Mouse (Mus musculus) heart, adult 2 months (tissue): Measurements from ENCODE around the gene Ccnk. TPM values are rescaled to one million over a fixed set of nuclear protein-coding genes. Genes with fewer than 3 reads are reported as not detected.

Experiments used
- DNase-seq, 2 experiments: peaks; one replicate each; pipeline ENCODE4 v3.0.0; 2021
- H3K27ac ChIP-seq: fragments of 200-600 bp; 2 replicates; pipeline ENCODE4 v1.8.1; 2022
- H3K27me3 ChIP-seq: fragments of 200-500 bp; 2 replicates; pipeline ENCODE4 v1.6.1; 2012; ENCODE audit warnings: mild to moderate bottlenecking, low read length, inconsistent platforms, mixed read lengths; ENCODE audit not compliant: control insufficient read depth, insufficient read depth
- H3K36me3 ChIP-seq: fragments of 200-500 bp; 2 replicates; pipeline ENCODE4 v1.6.1; 2012; ENCODE audit warnings: low read length, inconsistent platforms; ENCODE audit not compliant: control insufficient read depth, insufficient read depth
- H3K4me1 ChIP-seq: fragments of 200-500 bp; 2 replicates; pipeline ENCODE4 v1.6.1; 2011; ENCODE audit warnings: low read length; ENCODE audit not compliant: control insufficient read depth, insufficient read depth
- H3K4me3 ChIP-seq: fragments of 200-600 bp; 2 replicates; pipeline ENCODE4 v1.8.1; 2022
- H3K79me2 ChIP-seq: fragments of 200-500 bp; replicated peaks from 2 replicates; pipeline ENCODE4 v1.6.1; 2012; ENCODE audit warnings: mild to moderate bottlenecking, inconsistent platforms, low read length, moderate library complexity, mixed read lengths; ENCODE audit not compliant: control insufficient read depth, insufficient read depth
- H3K9ac ChIP-seq: fragments of 200-500 bp; 2 replicates; pipeline ENCODE4 v1.6.1; 2012; ENCODE audit warnings: low read depth, mild to moderate bottlenecking, control low read depth, inconsistent platforms, low read length, mixed read lengths
- CTCF ChIP-seq: fragments of 200-600 bp; IDR thresholded peaks from 2 replicates; pipeline ENCODE4 v1.8.1; 2022; ENCODE audit warnings: antibody characterized with exemption, mild to moderate bottlenecking, moderate library complexity
- EP300 ChIP-seq: fragments of 200-500 bp; IDR thresholded peaks from 2 replicates; pipeline ENCODE4 v1.6.1; 2011; ENCODE audit warnings: low read depth, low read length, control low read depth; ENCODE audit not compliant: insufficient read depth
- POLR2A ChIP-seq: fragments of 200-500 bp; IDR thresholded peaks from 2 replicates; pipeline ENCODE4 v1.6.1; 2011; ENCODE audit warnings: mild to moderate bottlenecking, low read depth, low read length, control low read depth; ENCODE audit not compliant: insufficient read depth
- WGBS: fragments of 180-500 bp; shearing (Covaris S2); methylation state at CpG from one replicate; pipeline ENCODE4 v1.1.7; 2018; 5-methylcytosine and 5-hydroxymethylcytosine counted together
- intact Hi-C: fragments of 180-260 bp; cut with DNase I; formaldehyde crosslinking; loops from one replicate; pipeline ENCODE4 v1.15.1; 2025
- polyA plus RNA-seq: library from polyadenylated mRNA; depleted of rRNA; stranded (reverse); fragments of >200 nt; gene quantifications from 2 replicates; pipeline ENCODE4 v1.2.3, GENCODE M21; 2012
- total RNA-seq, 2 experiments: library from RNA; stranded (reverse); gene quantifications; 2 replicates each; pipeline ENCODE4 v1.2.3; 2021

Ccnk gene
- total and polyA plus RNA-seq, 3 experiments: 14.8 to 31.9 (median 28.9) TPM

GRCm38 (mm10) chr12:108208726-108209438 lies 29.5 kb downstream of the Ccnk start:
- intact Hi-C loops: loop anchor here (1.0 to 5.0 kb wide), 2 partner anchors 84 to 283 kb away; no protein-coding TSS in a partner anchor
- Histone ChIP-seq H3K36me3 (no peaks in the 10 kb centered on the region), H3K27ac (no peak overlapping the region), H3K27me3 (no peaks in the 10 kb centered on the region), H3K9ac (no peak overlapping the region), H3K4me1 (peaks cover 3% of the 10 kb centered on the region), H3K79me2 (no peaks in the 10 kb centered on the region), H3K4me3 (no peak overlapping the region)
- peak; percentile 73 to 83 for DNase-seq
- peak; percentile 92 for TF ChIP-seq CTCF
- TF ChIP-seq POLR2A: no peak
- peak; percentile 73; the same call in 1 of the 2 replicates for TF ChIP-seq EP300
- WGBS: 18% methylated on average over 13 of the region's 13 CpGs

- H3K79me2 ChIP-seq: no peaks in the 10 kb centered on the region
Observed at GRCm38 (mm10) chr12:108210623-108211022, 31.2 kb downstream of the Ccnk start.

GRCm38 (mm10) chr12:108212071-108212470 lies 32.7 kb downstream of the Ccnk start:
- intact Hi-C loops: no loop called here
- Histone ChIP-seq H3K4me1 (peaks cover 4% of the 10 kb centered on the region), H3K36me3 (no peaks in the 10 kb centered on the region), H3K27ac (no peak overlapping the region), H3K4me3 (no peak overlapping the region), H3K27me3 (no peaks in the 10 kb centered on the region), H3K9ac (no peak overlapping the region), H3K79me2 (no peaks in the 10 kb centered on the region)
- DNase-seq: no peak
- TF ChIP-seq CTCF (no peak), EP300 (no peak), POLR2A (no peak)
- 42% methylated on average over 5 of the region's 5 CpGs for WGBS

More at GRCm38 (mm10) chr12:108210623-108211022, 31.2 kb downstream of the Ccnk start:
- H3K27ac ChIP-seq: no peak overlapping the region
- H3K9ac ChIP-seq: no peak overlapping the region
- 94% methylated on average over 15 of the region's 15 CpGs for WGBS
- H3K36me3 ChIP-seq: no peaks in the 10 kb centered on the region
- intact Hi-C loops: no loop called here
- peaks cover 4% of the 10 kb centered on the region for H3K4me1 ChIP-seq
- DNase-seq: no peak
- H3K4me3 ChIP-seq: no peak overlapping the region
- no peak for TF ChIP-seq EP300
- TF ChIP-seq POLR2A: no peak
- no peak for TF ChIP-seq CTCF
- H3K27me3 ChIP-seq: no peaks in the 10 kb centered on the region

GRCm38 (mm10) chr12:108212476-108212875 lies 33.1 kb downstream of the Ccnk start:
- intact Hi-C loops: no loop called here
- peaks cover 4% of the 10 kb centered on the region for H3K4me1 ChIP-seq
- no peak overlapping the region for H3K4me3 ChIP-seq
- TF ChIP-seq EP300 (no peak), POLR2A (no peak), CTCF (no peak)
- H3K27me3 ChIP-seq: no peaks in the 10 kb centered on the region
- H3K36me3 ChIP-seq: no peaks in the 10 kb centered on the region
- H3K27ac ChIP-seq: no peak overlapping the region
- no peak for DNase-seq
- WGBS: 50% methylated on average over 6 of the region's 6 CpGs
- no peaks in the 10 kb centered on the region for H3K79me2 ChIP-seq
- H3K9ac ChIP-seq: no peak overlapping the region

GRCm38 (mm10) chr12:108213090-108214041 lies 34.0 kb downstream of the Ccnk start:
- no peak for TF ChIP-seq CTCF
- no peak for TF ChIP-seq POLR2A
- TF ChIP-seq EP300: no peak
- H3K9ac ChIP-seq: no peak overlapping the region
- no peaks in the 10 kb centered on the region for H3K27me3 ChIP-seq
- intact Hi-C loops: no loop called here
- DNase-seq: no peak
- WGBS: 54% methylated on average over 18 of the region's 18 CpGs
- H3K4me1 ChIP-seq: peaks cover 4% of the 10 kb centered on the region
- H3K27ac ChIP-seq: no peak overlapping the region
- H3K36me3 ChIP-seq: no peaks in the 10 kb centered on the region
- H3K79me2 ChIP-seq: peaks cover 1% of the 10 kb centered on the region; the same call in 1 of the 2 replicates
- H3K4me3 ChIP-seq: no peak overlapping the region

- Histone ChIP-seq H3K9ac (no peak overlapping the region), H3K4me1 (peaks cover 3% of the 10 kb centered on the region; the same call in 1 of the 2 replicates)
Observed at GRCm38 (mm10) chr12:108215090-108215489, 35.7 kb downstream of the Ccnk start.

More at GRCm38 (mm10) chr12:108215090-108215489, 35.7 kb downstream of the Ccnk start:
- intact Hi-C loops: no loop called here
- H3K79me2 ChIP-seq: peaks cover 1% of the 10 kb centered on the region; the same call in 1 of the 2 replicates
- TF ChIP-seq EP300 (no peak), CTCF (no peak), POLR2A (no peak)
- H3K27ac ChIP-seq: no peak overlapping the region
- no peak for DNase-seq
- no peaks in the 10 kb centered on the region for H3K27me3 ChIP-seq
- H3K36me3 ChIP-seq: no peaks in the 10 kb centered on the region
- 57% methylated on average over 8 of the region's 8 CpGs for WGBS
- H3K4me3 ChIP-seq: no peak overlapping the region
